Mouse (Mus musculus): Measurements from ENCODE around the gene Adra2c. TPM values are rescaled to one million over a fixed set of nuclear protein-coding genes. Genes with fewer than 3 reads are reported as not detected.
A peak's percentile ranks its signal among the peaks of the same experiment; 100 is the strongest.

Gene Adra2c
- under 1 TPM; 0.14 to 0.29 TPM for total RNA-seq (2021)

- DNase-seq, result no peak
Measured at GRCm38 (mm10) chr5:35278019-35278418, at the start of gene Adra2c. Adra2c (plus strand) TSS chr5:35278319.

GRCm38 (mm10) chr5:35233142-35233541 lies 45.0 kb upstream of the Adra2c start:
- DNase-seq, result no peak

- no peak for DNase-seq
Measured at GRCm38 (mm10) chr5:35237757-35238156, 40.4 kb upstream of the Adra2c start.

GRCm38 (mm10) chr5:35238627-35239026 lies 39.5 kb upstream of the Adra2c start:
- no peak for DNase-seq

- DNase-seq, result no peak
Measured at GRCm38 (mm10) chr5:35241556-35241955, 36.6 kb upstream of the Adra2c start.

GRCm38 (mm10) chr5:35244204-35244603 lies 33.9 kb upstream of the Adra2c start:
- peak; percentile 29 for DNase-seq

GRCm38 (mm10) chr5:35245555-35246273 lies 32.4 kb upstream of the Adra2c start:
- no peak for DNase-seq

GRCm38 (mm10) chr5:35254964-35255716 lies 23.0 kb upstream of the Adra2c start:
- DNase-seq, result no peak

- DNase-seq, result no peak
Measured at GRCm38 (mm10) chr5:35263716-35264115, 14.4 kb upstream of the Adra2c start.

- no peak for DNase-seq
Measured at GRCm38 (mm10) chr5:35267486-35267885, 10.6 kb upstream of the Adra2c start.

- DNase-seq, result no peak
Measured at GRCm38 (mm10) chr5:35275356-35275755, 2.8 kb upstream of the Adra2c start.

GRCm38 (mm10) chr5:35278741-35279695 lies 899 bp downstream of the Adra2c start:
- peak; percentile 25 for DNase-seq

GRCm38 (mm10) chr5:35279696-35280001 lies 1.5 kb downstream of the Adra2c start:
- no peak for DNase-seq

- DNase-seq, result no peak
Measured at GRCm38 (mm10) chr5:35280002-35280782, 2.1 kb downstream of the Adra2c start.

- DNase-seq, result no peak
Measured at GRCm38 (mm10) chr5:35280783-35281165, 2.7 kb downstream of the Adra2c start.

- DNase-seq, result peak; percentile 16
Measured at GRCm38 (mm10) chr5:35285281-35285680, 7.2 kb downstream of the Adra2c start.

GRCm38 (mm10) chr5:35286190-35286589 lies 8.1 kb downstream of the Adra2c start:
- no peak for DNase-seq

- peak; percentile 58 for DNase-seq
Measured at GRCm38 (mm10) chr5:35299621-35300020, 21.5 kb downstream of the Adra2c start.

GRCm38 (mm10) chr5:35304191-35304590 lies 26.1 kb downstream of the Adra2c start:
- no peak for DNase-seq

- DNase-seq, result no peak
Measured at GRCm38 (mm10) chr5:35305332-35305731, 27.2 kb downstream of the Adra2c start.

- no peak for DNase-seq
Measured at GRCm38 (mm10) chr5:35306692-35307091, 28.6 kb downstream of the Adra2c start.

GRCm38 (mm10) chr5:35309853-35310252 lies 31.7 kb downstream of the Adra2c start:
- DNase-seq, result no peak

All from heart, postnatal 4 days (tissue).